Mouse (Mus musculus): ENCODE data around the gene Elf2.

- TF ChIP-seq POLR2A (IDR thresholded peaks at IDR 0.05; ENCODE audit: low read depth, low read length): no peak
- TF ChIP-seq CTCF (conservative IDR thresholded peaks at IDR 0.05; ENCODE audit: insufficient read depth, insufficient read length, low read depth, low read length): no peak
Observed at GRCm38 (mm10) chr3:51220846-51221245, 119.6 kb downstream of the Elf2 start.
